ENCODE assay signal across 9 mouse cellular contexts in genomic region chr11:79870189-79870588, GRCm38 (mm10).
DNase-seq lines count a peak whose midpoint lies in the region; ATAC-seq lines count a peak whose summit lies in the region.
"Had no signal": no experiment of that assay in that cellular context is flagged by ENCODE, and none has a peak within 500 bp of the region (broad histone marks: within the 10 kb centered on the region; RNA-seq: fewer than 3 reads in every experiment).

No protein-coding gene starts in this region.

- intact Hi-C loops in gastrocnemius, postnatal 36 days (cut with DNase I): no loop called here

- no peaks in the 10 kb centered on the region for H3K27me3 ChIP-seq in stomach, embryonic 14.5 days (ENCODE audit: control insufficient read depth, insufficient read depth, low read length)

- ATAC-seq in stomach, embryonic 14.5 days (ENCODE audit: insufficient number of reproducible peaks, insufficient read depth, low FRiP score, low read depth): no peak

- H3K27ac ChIP-seq in stomach, embryonic 14.5 days (ENCODE audit: low read length): peak overlapping the region; percentile 17; the same call in 1 of the 2 replicates
- H3K27ac ChIP-seq: macrophage had no signal

- no peak overlapping the region for H3K4me3 ChIP-seq in stomach, embryonic 14.5 days (ENCODE audit: low read depth, low read length)

- DNase-seq in gastrocnemius, adult 18-20 months (ENCODE audit: low spot score): peak; percentile 37
- DNase-seq in gastrocnemius, postnatal 36 days: no peak
- peak; percentile 4 for DNase-seq in thymus, postnatal 14 days
- DNase-seq in thymus, adult 18-20 months: no peak
- peak; percentile 54 for DNase-seq in kidney, adult 9 months
- no peak for DNase-seq in yolk sac, embryonic 10.5 days (ENCODE audit: low spot score)
- DNase-seq in right cerebral cortex, postnatal 36 days (ENCODE audit: low spot score in 2 of 2): no peak

- H3K9me3 ChIP-seq in stomach, embryonic 14.5 days (ENCODE audit: control insufficient read depth, low read depth, low read length): no peaks in the 10 kb centered on the region

- WGBS in stomach, embryonic 14.5 days: 43% methylated on average over 5 of the region's 5 CpGs

- no peak overlapping the region for H3K9ac ChIP-seq in stomach, embryonic 14.5 days (replicated peaks; ENCODE audit: low read depth, low read length)

- no peaks in the 10 kb centered on the region for H3K36me3 ChIP-seq in stomach, embryonic 14.5 days (ENCODE audit: control insufficient read depth, insufficient read depth, low read length)

- no peak overlapping the region for H3K4me2 ChIP-seq in stomach, embryonic 14.5 days (replicated peaks; ENCODE audit: low read depth, low read length)

- peaks cover 4% of the 10 kb centered on the region; the same call in 1 of the 2 replicates for H3K4me1 ChIP-seq in stomach, embryonic 14.5 days (ENCODE audit: control insufficient read depth, insufficient read depth, low read length)

Comparison
In these comparisons a context has a peak if more than half of its experiments do, and no peak if none do; other contexts are left out.
1. DNase-seq: peak in gastrocnemius, adult 18-20 months (single experiment), thymus, postnatal 14 days (single experiment) and kidney, adult 9 months (single experiment); none in gastrocnemius, postnatal 36 days (0 of 2), thymus, adult 18-20 months (0 of 2), yolk sac, embryonic 10.5 days (single experiment) and right cerebral cortex, postnatal 36 days (0 of 2).